Mouse (Mus musculus): ENCODE results near the gene Trpm3. TPM values are rescaled to one million over a fixed set of nuclear protein-coding genes. Genes with fewer than 3 reads are reported as not detected.

The Trpm3 gene
- polyA plus RNA-seq, 1 experiment from 2014 or later = 14.8 TPM

DNA sequence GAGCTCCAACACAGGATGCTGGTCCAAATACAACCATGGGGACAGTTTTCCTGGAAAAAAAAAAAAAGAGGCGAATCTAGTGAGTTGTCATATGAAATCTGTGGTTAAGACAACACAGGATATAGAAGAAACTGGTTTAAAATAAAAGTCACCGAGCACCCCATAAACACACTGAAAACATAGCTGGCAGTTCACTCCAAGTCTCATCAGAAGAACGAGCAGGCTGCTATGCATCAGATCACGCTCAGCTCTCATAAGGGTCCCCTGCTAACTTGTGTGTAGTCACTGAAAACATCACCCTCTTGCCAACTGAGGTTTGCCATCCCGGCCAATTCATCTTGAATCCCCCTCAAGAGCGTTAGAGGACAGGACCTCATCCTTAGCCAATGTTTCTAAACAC is 476.5 kb downstream of the Trpm3 start:
- DNase-seq = no peak
- no peaks in the 10 kb centered on the region for H3K9me3 ChIP-seq (ENCODE audit: control insufficient read depth, low read length)
- H3K4me1 ChIP-seq (ENCODE audit: control insufficient read depth, insufficient read depth, low read length) = no peaks in the 10 kb centered on the region
- H3K9ac ChIP-seq (replicated peaks; ENCODE audit: low read length) = no peak overlapping the region
- no peak overlapping the region for H3K4me2 ChIP-seq (ENCODE audit: low read length)
- H3K27me3 ChIP-seq (ENCODE audit: control insufficient read depth, insufficient read depth, low read length) = no peaks in the 10 kb centered on the region
- 92% methylated on average over 6 of the region's 6 CpGs for WGBS
- no peak overlapping the region for H3K27ac ChIP-seq (replicated peaks; ENCODE audit: low read depth, low read length)
- no peak overlapping the region for H3K4me3 ChIP-seq (replicated peaks; ENCODE audit: low read depth, low read length)
- no peak for ATAC-seq (ENCODE audit: low FRiP score, low TSS enrichment)
- H3K36me3 ChIP-seq (ENCODE audit: control insufficient read depth, insufficient read depth, low read length) = no peaks in the 10 kb centered on the region

DNA sequence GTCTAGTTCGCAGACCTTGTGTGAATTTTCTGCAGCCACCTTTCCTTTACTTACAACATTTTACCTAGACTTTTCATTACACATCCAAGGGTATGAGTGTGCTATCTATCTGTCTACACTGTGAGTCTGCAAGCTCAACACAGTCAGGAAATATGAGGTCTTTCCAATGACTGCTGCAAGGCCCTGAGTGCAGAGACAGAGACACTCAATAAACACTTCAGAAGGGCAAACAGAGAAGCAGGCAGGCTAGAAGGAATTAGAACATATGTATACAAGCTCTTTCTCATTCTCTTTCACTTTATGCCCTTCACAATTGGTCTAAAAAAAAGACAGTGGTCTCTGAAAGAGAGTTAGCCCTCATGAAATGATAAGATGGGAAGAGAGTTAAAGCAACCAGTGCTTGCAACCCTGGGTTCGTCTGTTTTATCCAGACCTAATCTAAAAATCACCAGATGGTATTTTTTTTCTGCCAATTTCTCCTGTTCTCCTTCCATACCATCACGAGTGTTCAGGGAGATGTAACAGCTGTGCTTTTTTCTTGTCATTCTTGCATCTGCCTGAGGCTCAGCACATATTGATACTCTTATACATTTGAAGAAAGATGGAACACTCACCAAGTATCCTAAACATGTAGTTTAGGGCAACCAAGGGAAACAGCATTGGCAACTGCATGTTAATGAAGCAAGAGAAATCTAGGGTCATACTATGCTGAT is 486.1 kb downstream of the Trpm3 start:
- Histone ChIP-seq H3K4me1 (ENCODE audit: control insufficient read depth, insufficient read depth, low read length) (no peaks in the 10 kb centered on the region), H3K36me3 (ENCODE audit: control insufficient read depth, insufficient read depth, low read length) (no peaks in the 10 kb centered on the region), H3K9me3 (ENCODE audit: control insufficient read depth, low read length) (no peaks in the 10 kb centered on the region), H3K27me3 (ENCODE audit: control insufficient read depth, insufficient read depth, low read length) (no peaks in the 10 kb centered on the region), H3K4me2 (ENCODE audit: low read length) (no peak overlapping the region), H3K27ac (replicated peaks; ENCODE audit: low read depth, low read length) (no peak overlapping the region), H3K9ac (replicated peaks; ENCODE audit: low read length) (no peak overlapping the region), H3K4me3 (replicated peaks; ENCODE audit: low read depth, low read length) (no peak overlapping the region)
- ATAC-seq (ENCODE audit: low FRiP score, low TSS enrichment) (no peak), DNase-seq (no peak)
- 83% methylated on average over 3 of the region's 3 CpGs for WGBS

DNA sequence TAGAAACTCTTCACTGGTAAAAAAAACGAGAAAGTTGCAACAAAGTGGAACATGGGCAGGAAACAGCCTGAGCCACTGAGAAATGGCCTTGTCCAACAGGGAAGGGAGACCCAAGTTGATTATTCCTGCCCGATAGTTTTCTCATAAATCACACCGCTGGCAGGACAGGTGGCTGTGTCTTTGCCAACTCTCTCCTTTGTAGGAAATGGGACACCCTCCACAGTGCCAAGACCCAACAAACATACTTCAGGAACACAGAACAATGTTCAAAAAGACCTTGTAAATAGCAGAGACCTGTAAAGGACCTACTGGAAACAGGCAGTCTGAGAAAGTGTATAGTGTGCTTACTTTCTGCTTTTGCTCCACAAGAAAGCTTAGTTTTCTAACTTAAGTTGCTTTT is 490.0 kb downstream of the Trpm3 start:
- ATAC-seq (ENCODE audit: low FRiP score, low TSS enrichment) = no peak
- Histone ChIP-seq H3K4me1 (ENCODE audit: control insufficient read depth, insufficient read depth, low read length) (no peaks in the 10 kb centered on the region), H3K9me3 (ENCODE audit: control insufficient read depth, low read length) (no peaks in the 10 kb centered on the region), H3K27me3 (ENCODE audit: control insufficient read depth, insufficient read depth, low read length) (no peaks in the 10 kb centered on the region), H3K9ac (replicated peaks; ENCODE audit: low read length) (no peak overlapping the region), H3K4me3 (replicated peaks; ENCODE audit: low read depth, low read length) (no peak overlapping the region), H3K27ac (replicated peaks; ENCODE audit: low read depth, low read length) (no peak overlapping the region), H3K36me3 (ENCODE audit: control insufficient read depth, insufficient read depth, low read length) (no peaks in the 10 kb centered on the region), H3K4me2 (ENCODE audit: low read length) (no peak overlapping the region)
- no peak for DNase-seq
- 90% methylated on average over 3 of the region's 3 CpGs for WGBS

DNA sequence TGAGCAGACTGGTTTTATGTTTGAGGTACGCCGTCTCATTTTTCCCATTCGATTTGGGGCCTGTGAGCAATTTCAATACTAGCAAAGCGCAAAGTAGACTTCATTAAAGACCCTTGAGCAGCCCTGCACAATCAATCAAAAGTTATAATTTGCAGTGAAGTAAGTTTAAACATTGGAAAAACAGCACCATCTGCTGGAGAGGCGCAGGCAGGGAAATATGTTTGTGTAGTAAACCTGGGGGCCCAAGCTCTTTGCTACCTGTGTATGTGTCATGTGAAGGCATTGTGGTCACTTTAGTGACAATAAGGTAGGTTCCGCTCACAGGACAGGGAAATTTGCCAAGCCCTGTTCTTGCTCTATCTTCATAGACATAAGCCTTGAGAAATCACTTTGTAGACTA is 492.5 kb downstream of the Trpm3 start:
- Histone ChIP-seq H3K4me2 (ENCODE audit: low read length) (no peak overlapping the region), H3K27ac (replicated peaks; ENCODE audit: low read depth, low read length) (no peak overlapping the region), H3K9ac (replicated peaks; ENCODE audit: low read length) (no peak overlapping the region), H3K4me1 (ENCODE audit: control insufficient read depth, insufficient read depth, low read length) (no peaks in the 10 kb centered on the region), H3K9me3 (ENCODE audit: control insufficient read depth, low read length) (no peaks in the 10 kb centered on the region), H3K27me3 (ENCODE audit: control insufficient read depth, insufficient read depth, low read length) (no peaks in the 10 kb centered on the region), H3K4me3 (replicated peaks; ENCODE audit: low read depth, low read length) (no peak overlapping the region), H3K36me3 (ENCODE audit: control insufficient read depth, insufficient read depth, low read length) (no peaks in the 10 kb centered on the region)
- ATAC-seq (ENCODE audit: low FRiP score, low TSS enrichment) (no peak), DNase-seq (peak; percentile 48)
- WGBS = 87% methylated on average over 6 of the region's 6 CpGs

DNA sequence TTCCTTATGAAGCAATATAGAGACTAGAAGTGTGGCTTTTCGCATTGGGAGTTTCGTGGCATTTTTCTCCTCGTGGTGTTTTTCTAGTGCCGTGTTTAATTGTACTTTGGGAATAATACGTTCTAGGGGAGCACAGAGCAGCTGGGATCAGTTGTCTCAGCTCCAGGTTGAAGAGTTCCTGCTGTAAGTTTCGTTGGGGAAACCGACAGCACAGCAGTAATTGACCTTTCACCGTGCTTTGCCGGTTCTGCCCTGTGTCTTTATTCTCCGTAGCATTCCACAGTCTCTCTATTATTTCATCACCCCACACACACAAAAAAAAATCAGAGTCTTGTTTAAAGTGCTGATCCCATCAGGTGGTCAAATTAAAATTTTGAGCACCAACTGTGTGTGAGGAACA is 496.8 kb downstream of the Trpm3 start:
- Histone ChIP-seq H3K4me1 (ENCODE audit: control insufficient read depth, insufficient read depth, low read length) (no peaks in the 10 kb centered on the region), H3K27ac (replicated peaks; ENCODE audit: low read depth, low read length) (no peak overlapping the region), H3K9ac (replicated peaks; ENCODE audit: low read length) (no peak overlapping the region), H3K36me3 (ENCODE audit: control insufficient read depth, insufficient read depth, low read length) (no peaks in the 10 kb centered on the region), H3K4me2 (ENCODE audit: low read length) (no peak overlapping the region), H3K9me3 (ENCODE audit: control insufficient read depth, low read length) (no peaks in the 10 kb centered on the region), H3K4me3 (replicated peaks; ENCODE audit: low read depth, low read length) (no peak overlapping the region), H3K27me3 (ENCODE audit: control insufficient read depth, insufficient read depth, low read length) (no peaks in the 10 kb centered on the region)
- DNase-seq (no peak), ATAC-seq (ENCODE audit: low FRiP score, low TSS enrichment) (no peak)
- WGBS = 27% methylated on average over 10 of the region's 10 CpGs

DNA sequence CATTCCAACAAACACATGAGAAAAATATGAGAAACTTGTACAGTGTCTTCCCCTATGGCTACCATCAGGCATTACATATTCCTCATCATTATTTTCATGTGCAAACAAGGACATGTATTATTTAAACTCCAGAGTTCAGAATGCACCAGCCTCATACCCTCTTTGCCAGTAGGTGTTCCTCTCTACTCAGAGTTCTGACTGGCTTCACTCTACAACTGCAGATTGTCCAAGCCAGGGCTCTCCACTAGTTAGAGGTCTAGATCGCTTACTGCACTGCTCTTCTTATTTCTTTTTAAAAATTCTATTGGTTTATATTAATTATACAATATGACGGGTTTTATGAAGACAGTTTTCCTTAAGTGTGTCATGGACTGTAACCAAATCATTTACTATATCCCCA is 498.9 kb downstream of the Trpm3 start:
- WGBS = 90% methylated on average over 2 of the region's 2 CpGs
- H3K9me3 ChIP-seq (ENCODE audit: control insufficient read depth, low read length) = no peaks in the 10 kb centered on the region
- H3K27me3 ChIP-seq (ENCODE audit: control insufficient read depth, insufficient read depth, low read length) = no peaks in the 10 kb centered on the region
- no peaks in the 10 kb centered on the region for H3K4me1 ChIP-seq (ENCODE audit: control insufficient read depth, insufficient read depth, low read length)
- H3K27ac ChIP-seq (replicated peaks; ENCODE audit: low read depth, low read length) = no peak overlapping the region
- no peak overlapping the region for H3K4me2 ChIP-seq (ENCODE audit: low read length)
- no peak overlapping the region for H3K9ac ChIP-seq (replicated peaks; ENCODE audit: low read length)
- H3K4me3 ChIP-seq (replicated peaks; ENCODE audit: low read depth, low read length) = no peak overlapping the region
- ATAC-seq (ENCODE audit: low FRiP score, low TSS enrichment) = no peak
- DNase-seq = no peak
- H3K36me3 ChIP-seq (ENCODE audit: control insufficient read depth, insufficient read depth, low read length) = no peaks in the 10 kb centered on the region

DNA sequence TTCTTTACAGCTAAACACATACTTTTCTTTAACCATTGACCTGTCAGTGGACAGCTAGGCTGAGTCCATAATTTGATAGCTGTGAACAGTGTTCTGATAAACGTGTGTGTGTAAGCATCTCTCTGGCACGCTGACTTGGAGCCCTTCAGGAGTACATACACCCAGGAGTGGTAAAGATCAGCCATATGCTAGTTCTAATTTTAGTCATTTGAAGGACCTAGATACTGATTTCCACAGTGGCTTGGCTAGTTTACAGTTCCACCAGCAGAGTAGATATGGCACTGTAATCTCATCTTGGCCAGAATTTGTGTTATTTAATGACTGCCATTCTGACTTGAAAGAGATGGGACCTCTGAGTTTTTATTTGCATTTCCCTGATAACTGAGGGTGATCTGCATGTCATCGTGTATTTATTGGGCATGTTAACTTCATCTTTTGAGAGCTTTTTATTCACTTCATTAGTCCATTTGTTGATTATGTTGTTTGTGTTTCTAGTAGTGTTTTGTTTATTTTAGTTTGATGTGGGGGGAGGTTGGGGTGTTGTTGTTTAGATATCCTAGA is 499.6 kb downstream of the Trpm3 start:
- DNase-seq (no peak), ATAC-seq (ENCODE audit: low FRiP score, low TSS enrichment) (no peak)
- Histone ChIP-seq H3K9me3 (ENCODE audit: control insufficient read depth, low read length) (no peaks in the 10 kb centered on the region), H3K9ac (replicated peaks; ENCODE audit: low read length) (no peak overlapping the region), H3K36me3 (ENCODE audit: control insufficient read depth, insufficient read depth, low read length) (no peaks in the 10 kb centered on the region), H3K4me3 (replicated peaks; ENCODE audit: low read depth, low read length) (no peak overlapping the region), H3K27me3 (ENCODE audit: control insufficient read depth, insufficient read depth, low read length) (no peaks in the 10 kb centered on the region), H3K4me1 (ENCODE audit: control insufficient read depth, insufficient read depth, low read length) (no peaks in the 10 kb centered on the region), H3K27ac (replicated peaks; ENCODE audit: low read depth, low read length) (no peak overlapping the region), H3K4me2 (ENCODE audit: low read length) (no peak overlapping the region)
- 88% methylated on average over 3 of the region's 3 CpGs for WGBS

DNA sequence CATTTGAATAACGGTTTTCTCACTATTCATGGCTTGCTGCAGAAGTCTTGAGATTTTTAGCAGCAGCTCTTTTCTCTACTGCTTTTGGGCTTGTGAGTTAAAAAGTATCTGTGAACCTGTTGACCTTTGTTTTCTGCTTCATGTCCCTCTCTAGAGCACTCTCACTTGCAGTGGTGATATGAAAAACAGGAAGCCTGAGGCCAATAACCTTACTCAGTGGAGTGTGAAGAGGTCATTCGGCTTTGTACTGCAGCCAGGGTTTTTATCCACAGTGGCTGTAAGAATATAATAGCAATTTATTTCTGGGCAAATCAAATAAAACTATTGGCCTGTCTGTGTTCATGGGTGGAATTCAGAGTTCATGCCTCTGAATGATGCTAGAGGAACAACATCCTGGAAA is 503.3 kb downstream of the Trpm3 start:
- no peaks in the 10 kb centered on the region for H3K36me3 ChIP-seq (ENCODE audit: control insufficient read depth, insufficient read depth, low read length)
- H3K27ac ChIP-seq (replicated peaks; ENCODE audit: low read depth, low read length) = no peak overlapping the region
- DNase-seq (no peak), ATAC-seq (ENCODE audit: low FRiP score, low TSS enrichment) (no peak)
- no peak overlapping the region for H3K9ac ChIP-seq (replicated peaks; ENCODE audit: low read length)
- no peaks in the 10 kb centered on the region for H3K9me3 ChIP-seq (ENCODE audit: control insufficient read depth, low read length)
- H3K27me3 ChIP-seq (ENCODE audit: control insufficient read depth, insufficient read depth, low read length) = no peaks in the 10 kb centered on the region
- H3K4me2 ChIP-seq (ENCODE audit: low read length) = no peak overlapping the region
- 25% methylated on average over 2 of the region's 2 CpGs for WGBS
- no peak overlapping the region for H3K4me3 ChIP-seq (replicated peaks; ENCODE audit: low read depth, low read length)
- H3K4me1 ChIP-seq (ENCODE audit: control insufficient read depth, insufficient read depth, low read length) = no peaks in the 10 kb centered on the region
